Mouse (Mus musculus) thymus, postnatal 10 days (tissue): Measurements from ENCODE around the gene Tescl.

ENCODE experiments used
- DNase-seq, 2 experiments: peaks; one replicate each; pipeline ENCODE4 v3.0.0; 2021; ENCODE audit warnings: low spot score in 2 of 2

The Tescl gene

DNA sequence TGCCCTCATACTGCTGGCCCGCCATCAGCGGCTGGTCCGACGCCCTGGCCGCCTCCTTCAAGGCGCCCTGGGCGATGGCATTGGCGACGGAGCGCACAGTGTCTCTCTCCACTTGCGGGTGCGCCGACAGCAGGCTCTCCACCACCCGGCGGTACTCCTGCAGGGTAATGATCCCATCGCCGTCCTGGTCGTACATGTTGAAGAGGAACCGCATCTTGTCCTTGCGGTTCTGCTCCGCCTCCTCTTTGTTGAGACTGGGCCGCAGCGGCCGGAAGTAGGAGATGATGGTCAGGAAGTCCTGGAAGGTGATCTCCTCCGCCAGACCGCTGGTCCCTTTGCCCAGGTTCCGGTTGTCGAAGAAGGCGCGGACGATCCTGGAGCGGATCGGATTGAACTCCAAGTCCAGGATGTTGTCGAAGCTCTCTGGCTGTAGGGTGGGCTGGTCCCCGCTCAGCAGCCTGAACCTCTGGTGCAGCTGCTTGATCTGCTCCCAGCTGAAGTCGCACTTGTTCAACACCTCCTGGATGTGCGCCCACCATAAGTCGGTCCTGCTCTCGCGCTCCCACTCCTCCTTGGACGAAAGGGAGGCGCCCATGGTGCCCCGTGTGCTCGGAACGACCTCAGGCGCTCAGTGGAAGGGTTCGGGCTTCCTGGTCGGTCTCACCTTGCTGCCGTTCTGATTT lies at the start of gene Tescl:
Gene Tescl (minus strand): TSS at position 633 of the 683 bp plus-strand sequence.
- DNase-seq = no peak

- peak in 1 of 2 experiments; percentile 4 for DNase-seq
Measured at GRCm38 (mm10) chr7:24382730-24383372, 49.1 kb upstream of the Tescl start.

DNA sequence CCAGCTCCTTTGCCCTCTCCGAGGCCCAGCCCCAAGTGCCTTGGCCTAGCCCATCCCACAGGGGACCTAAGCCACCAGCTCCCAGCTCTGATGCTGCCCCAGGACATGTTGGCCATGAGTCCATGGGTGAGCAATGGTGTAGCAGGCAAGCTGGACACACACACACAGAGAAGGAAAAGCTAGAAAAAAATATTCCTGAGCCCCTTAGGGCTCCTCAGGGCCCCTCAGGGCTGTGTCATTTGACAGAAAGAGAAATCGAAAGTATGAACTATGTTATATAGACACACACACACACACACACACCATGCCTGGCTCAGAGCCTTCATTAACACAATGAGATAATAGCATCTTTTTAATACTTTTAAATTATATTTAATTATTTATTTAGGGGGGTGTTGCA lies 46.6 kb upstream of the Tescl start:
- DNase-seq = no peak

DNA sequence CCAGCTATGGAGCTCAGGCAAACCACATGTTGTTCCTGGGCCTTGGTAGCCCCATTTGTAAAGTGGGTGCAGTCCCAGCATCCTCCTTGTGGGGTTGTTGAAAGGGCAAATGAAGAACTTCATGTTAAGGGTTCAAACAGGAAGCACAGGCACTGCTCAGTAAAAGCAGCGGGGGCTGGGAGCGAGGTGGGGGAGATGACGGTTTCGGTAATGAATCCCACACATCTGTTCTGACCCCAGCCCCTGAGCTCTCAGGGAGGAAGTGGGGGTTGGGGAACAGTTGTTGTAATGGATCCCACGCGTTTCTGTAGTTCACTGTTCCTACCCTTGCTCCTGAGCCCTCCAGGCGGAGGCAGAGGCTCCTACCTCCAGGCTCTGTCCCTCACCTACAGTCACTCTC lies 46.2 kb upstream of the Tescl start:
- DNase-seq = peak; percentile 77 to 85

- peak in 1 of 2 experiments; percentile 54 for DNase-seq
Measured at GRCm38 (mm10) chr7:24378049-24378701, 44.4 kb upstream of the Tescl start.

- DNase-seq = peak; percentile 86
Measured at GRCm38 (mm10) chr7:24377091-24377865, 43.5 kb upstream of the Tescl start.

DNA sequence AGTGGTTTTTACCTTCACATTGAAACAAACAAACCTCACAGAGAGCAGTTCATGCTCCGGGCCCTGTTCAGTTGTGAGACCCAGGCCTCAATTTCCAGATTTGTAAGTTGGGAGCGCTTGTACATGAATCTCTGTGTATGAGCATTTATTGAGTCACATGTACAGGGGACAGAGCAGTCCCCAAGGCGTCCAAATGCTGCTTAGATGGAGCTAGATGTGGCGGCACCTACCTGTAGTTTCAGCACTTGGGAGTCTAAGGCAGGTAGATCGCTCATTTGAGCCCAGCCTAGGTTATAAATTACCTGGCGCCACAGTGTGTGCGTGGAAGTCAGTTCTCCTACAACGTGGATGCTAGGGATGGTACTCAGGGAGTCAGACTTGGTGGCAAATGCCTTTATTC lies 42.7 kb upstream of the Tescl start:
- DNase-seq = no peak

GRCm38 (mm10) chr7:24373538-24374379 lies 40.0 kb upstream of the Tescl start:
- peak; percentile 85 to 87 for DNase-seq

- no peak for DNase-seq
Measured at GRCm38 (mm10) chr7:24372786-24373185, 39.0 kb upstream of the Tescl start.

- no peak for DNase-seq
Measured at GRCm38 (mm10) chr7:24372300-24372699, 38.6 kb upstream of the Tescl start.

GRCm38 (mm10) chr7:24371809-24372145 lies 38.0 kb upstream of the Tescl start:
- no peak for DNase-seq

- no peak for DNase-seq
Measured at GRCm38 (mm10) chr7:24371012-24371808, 37.5 kb upstream of the Tescl start.

DNA sequence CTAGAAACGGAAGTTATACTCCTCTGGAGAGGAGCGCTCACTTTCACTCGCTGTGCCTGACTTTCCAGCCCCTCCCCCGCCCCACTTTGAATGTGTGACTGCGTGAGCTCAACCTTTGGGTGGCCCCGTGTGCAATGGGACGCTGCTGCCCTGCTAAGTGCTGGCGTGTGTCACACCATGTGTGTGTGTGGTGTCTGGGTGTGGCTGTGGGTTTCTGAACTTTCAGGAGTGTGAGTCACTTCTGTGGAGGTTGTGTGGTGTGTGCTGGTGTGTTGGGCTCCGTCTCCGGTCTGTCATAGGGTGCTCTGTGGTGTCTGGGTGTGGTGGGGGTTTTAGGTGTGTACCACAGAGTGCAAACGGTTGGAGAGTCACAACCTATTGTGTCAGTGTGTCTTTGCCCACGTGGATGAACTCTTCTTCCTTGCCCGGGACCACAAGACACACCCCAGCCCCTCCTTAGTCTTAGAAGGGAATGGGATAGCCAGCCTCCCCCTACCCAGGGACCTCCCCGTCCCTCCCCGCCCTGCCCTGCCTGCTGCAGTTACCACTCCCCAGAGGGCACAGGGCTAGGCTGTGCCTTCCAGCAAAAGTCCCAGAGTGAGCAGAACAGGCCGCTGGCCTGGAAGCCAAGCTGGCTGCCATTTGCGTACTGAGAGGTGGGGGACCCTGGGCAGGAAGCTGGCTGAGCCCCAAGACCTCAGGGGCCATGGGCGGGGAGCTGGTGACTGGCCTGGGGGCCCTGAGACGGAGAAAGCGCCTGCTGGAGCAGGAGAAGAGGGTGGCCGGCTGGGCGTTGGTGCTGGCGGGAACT lies 36.2 kb upstream of the Tescl start, which contains the start of gene Kcnn4:
Gene Kcnn4 (plus strand): TSS at position 533 of the 811 bp plus-strand sequence.
- DNase-seq = peak; percentile 71 to 75

GRCm38 (mm10) chr7:24368946-24369345 lies 35.2 kb upstream of the Tescl start:
- DNase-seq = peak in 1 of 2 experiments; percentile 43

- DNase-seq = no peak
Measured at GRCm38 (mm10) chr7:24368226-24368625, 34.5 kb upstream of the Tescl start.

DNA sequence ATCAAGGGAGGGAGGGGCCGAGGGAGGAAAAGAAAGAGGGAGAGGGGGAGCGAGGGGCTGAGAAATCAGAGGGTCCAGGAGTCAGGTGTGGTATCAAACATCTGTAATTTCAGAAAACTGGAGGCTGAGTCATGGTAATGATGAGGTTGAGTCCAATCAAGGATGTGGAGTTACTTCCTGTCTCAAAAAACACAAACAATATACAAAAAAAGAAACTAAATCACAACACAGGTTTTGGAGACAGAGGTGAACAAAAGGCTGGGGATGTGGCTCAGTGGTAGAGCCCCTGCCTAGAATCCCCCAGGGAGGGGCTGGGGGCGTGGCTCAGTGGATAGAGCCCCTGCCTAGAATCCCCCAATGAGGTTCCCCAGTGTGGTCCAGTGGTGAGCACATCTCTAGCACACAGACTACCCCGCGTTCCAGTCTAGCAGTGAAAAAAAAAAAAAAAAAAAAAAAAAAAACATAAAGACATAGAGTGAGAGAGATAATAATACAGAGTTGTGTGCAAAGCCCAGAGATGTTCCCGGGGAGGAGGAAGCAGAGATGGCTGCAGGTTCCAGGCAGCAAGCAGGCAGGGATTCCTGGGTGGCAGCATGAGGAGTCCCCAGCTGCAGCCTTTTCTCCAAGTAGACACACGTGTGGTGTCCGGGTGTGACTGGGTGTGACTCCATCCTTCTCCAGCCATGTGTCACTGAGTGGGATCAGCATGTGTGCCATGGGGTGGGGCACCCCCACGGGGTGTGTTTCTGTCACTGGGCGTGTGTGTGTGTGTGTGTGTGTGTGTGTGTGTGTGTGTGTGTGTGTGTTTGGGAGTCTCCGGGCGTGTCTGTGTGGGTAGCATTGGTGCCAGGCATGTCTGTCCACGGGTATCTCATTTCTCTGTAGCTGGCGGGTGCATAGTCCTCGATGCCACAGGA lies 33.2 kb upstream of the Tescl start:
- no peak for DNase-seq

DNA sequence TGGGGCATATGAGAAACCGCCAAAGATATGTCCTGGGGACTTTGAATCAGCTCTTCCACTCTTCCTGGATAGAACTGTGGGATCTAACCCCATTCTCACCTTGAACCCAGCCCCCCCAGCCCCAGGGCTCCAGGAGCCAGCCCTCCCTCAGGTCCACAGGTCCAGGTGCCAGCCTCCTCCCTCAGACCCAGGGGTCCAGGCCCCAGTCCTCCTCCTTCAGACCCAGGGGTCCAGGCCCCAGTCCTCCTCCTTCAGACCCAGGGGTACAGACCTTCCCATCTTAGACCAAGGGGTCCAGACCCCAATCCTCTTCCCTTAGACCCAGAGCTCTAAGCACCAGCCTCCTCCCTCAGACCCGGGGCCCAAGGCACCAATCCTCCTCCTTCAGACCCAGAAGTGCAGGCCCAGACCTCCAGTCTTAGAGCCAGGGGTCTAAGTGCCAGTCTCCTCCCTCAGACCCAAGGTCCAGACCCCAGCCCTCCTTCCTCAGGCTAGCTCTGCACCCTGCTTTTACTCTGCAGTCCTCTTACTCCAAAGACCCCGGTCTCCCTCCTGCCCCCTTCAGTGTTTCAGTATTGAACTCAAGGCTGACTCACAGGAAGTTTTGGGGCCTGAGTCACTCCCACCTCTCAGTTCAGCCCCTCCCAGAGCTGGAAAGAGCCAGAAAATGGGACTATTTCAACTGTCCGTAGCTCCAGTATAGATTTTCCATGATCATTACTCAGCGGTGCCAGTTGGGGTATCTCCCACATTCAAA lies 31.7 kb upstream of the Tescl start:
- DNase-seq = no peak

DNA sequence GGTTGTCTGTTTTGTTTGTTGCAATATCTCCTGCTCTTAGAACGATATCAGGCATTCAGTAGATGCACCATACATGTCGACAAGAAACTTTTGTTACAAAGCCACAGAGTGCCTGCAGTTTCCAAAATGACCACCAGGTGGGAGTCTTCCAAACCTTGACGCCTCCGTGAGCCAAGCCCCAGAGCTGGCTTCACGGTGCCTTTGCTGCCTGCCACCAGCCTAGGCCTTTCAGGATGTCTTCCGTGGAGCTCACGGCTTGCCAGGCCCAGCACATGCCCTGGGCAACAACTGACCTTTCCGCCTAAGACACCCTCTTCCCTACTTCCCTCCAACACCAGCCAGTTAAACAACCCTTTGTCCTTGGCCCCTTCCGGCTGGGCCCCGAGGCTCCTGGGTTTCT lies 31.1 kb upstream of the Tescl start:
- peak; percentile 84 to 93 for DNase-seq
